In the genomic region with DNA sequence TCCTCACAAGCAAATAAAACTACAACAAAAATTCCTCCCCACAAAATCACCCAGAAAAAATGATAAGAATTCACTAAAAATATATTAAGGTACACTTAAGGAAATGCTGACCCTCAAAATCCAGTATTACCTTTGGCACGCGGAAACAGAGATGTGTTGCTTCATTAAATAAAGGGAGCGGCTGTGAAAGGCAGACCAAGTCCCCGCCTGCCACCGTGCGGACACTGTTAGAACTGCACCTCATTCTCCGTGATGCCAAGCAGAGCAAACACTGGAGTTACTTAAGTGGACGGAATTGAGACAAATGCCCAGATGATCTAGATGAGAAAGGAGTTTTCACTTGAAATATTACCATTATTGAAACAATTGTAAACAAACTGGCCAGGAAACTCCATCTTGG, we compare ENCODE assay signal across 8 mouse cellular contexts.
DNase-seq lines count a peak whose midpoint lies in the region; ATAC-seq lines count a peak whose summit lies in the region.

No protein-coding gene starts in this region.

- H3K27me3 ChIP-seq in embryonic facial prominence, embryonic 12.5 days, result no peaks in the 10 kb centered on the region
- H3K27me3 ChIP-seq in liver, embryonic 13.5 days, result no peaks in the 10 kb centered on the region
- no peaks in the 10 kb centered on the region for H3K27me3 ChIP-seq in neural tube, embryonic 12.5 days (replicated peaks)

- no peak overlapping the region for H3K4me3 ChIP-seq in embryonic facial prominence, embryonic 12.5 days
- no peak overlapping the region for H3K4me3 ChIP-seq in liver, embryonic 13.5 days (replicated peaks)
- no peak overlapping the region for H3K4me3 ChIP-seq in neural tube, embryonic 12.5 days

- ATAC-seq in embryonic facial prominence, embryonic 12.5 days (ENCODE audit: insufficient number of reproducible peaks, insufficient read depth, low FRiP score, low TSS enrichment), result 0 out of 2 replicates have a peak, but pooled peaks have one; percentile 52
- ATAC-seq in liver, embryonic 13.5 days (ENCODE audit: low read depth), result no peak
- peak; percentile 75; the same call in 1 of the 2 replicates for ATAC-seq in neural tube, embryonic 12.5 days (ENCODE audit: low FRiP score, low read depth)

- DNase-seq in CD4-positive, CD25-positive, alpha-beta regulatory T cell, adult 2 months (ENCODE audit: low read depth, low spot score), result peak; percentile 86
- peak; percentile 52 to 68 for DNase-seq in adrenal gland, postnatal 4 days (ENCODE audit: low spot score in 2 of 2)
- DNase-seq in heart, adult 9 months (ENCODE audit: low spot score in 2 of 2), result peak; percentile 59 to 82
- DNase-seq in kidney, postnatal 10 days, result peak; percentile 92
- peak; percentile 40 for DNase-seq in liver, embryonic 13.5 days
- peak; percentile 53 for DNase-seq in telencephalon, adult 2 months (ENCODE audit: low read depth, low spot score)

- H3K36me3 ChIP-seq in embryonic facial prominence, embryonic 12.5 days, result no peaks in the 10 kb centered on the region
- no peaks in the 10 kb centered on the region for H3K36me3 ChIP-seq in liver, embryonic 13.5 days
- no peaks in the 10 kb centered on the region for H3K36me3 ChIP-seq in neural tube, embryonic 12.5 days

- no peaks in the 10 kb centered on the region for H3K9me3 ChIP-seq in embryonic facial prominence, embryonic 12.5 days
- H3K9me3 ChIP-seq in liver, embryonic 13.5 days (replicated peaks), result no peaks in the 10 kb centered on the region
- no peaks in the 10 kb centered on the region for H3K9me3 ChIP-seq in neural tube, embryonic 12.5 days

- no peak overlapping the region for H3K4me2 ChIP-seq in embryonic facial prominence, embryonic 12.5 days (replicated peaks)
- H3K4me2 ChIP-seq in liver, embryonic 13.5 days, result no peak overlapping the region
- H3K4me2 ChIP-seq in neural tube, embryonic 12.5 days (replicated peaks), result no peak overlapping the region

- 5% methylated on average over 8 of the region's 8 CpGs for WGBS in embryonic facial prominence, embryonic 12.5 days
- WGBS in liver, embryonic 13.5 days (ENCODE audit: insufficient replicate concordance), result 5% methylated on average over 8 of the region's 8 CpGs
- WGBS in neural tube, embryonic 12.5 days, result 5% methylated on average over 8 of the region's 8 CpGs

- no peak overlapping the region for H3K27ac ChIP-seq in embryonic facial prominence, embryonic 12.5 days
- no peak overlapping the region for H3K27ac ChIP-seq in liver, embryonic 13.5 days
- H3K27ac ChIP-seq in neural tube, embryonic 12.5 days, result no peak overlapping the region

- H3K9ac ChIP-seq in embryonic facial prominence, embryonic 12.5 days, result no peak overlapping the region
- no peak overlapping the region for H3K9ac ChIP-seq in liver, embryonic 13.5 days
- no peak overlapping the region for H3K9ac ChIP-seq in neural tube, embryonic 12.5 days

- no peaks in the 10 kb centered on the region for H3K4me1 ChIP-seq in embryonic facial prominence, embryonic 12.5 days
- no peaks in the 10 kb centered on the region for H3K4me1 ChIP-seq in liver, embryonic 13.5 days (replicated peaks)
- no peaks in the 10 kb centered on the region for H3K4me1 ChIP-seq in neural tube, embryonic 12.5 days

Comparison
In these comparisons a context has a peak if more than half of its experiments do, and no peak if none do; other contexts are left out.
1. DNase-seq: peak in every context shown above with its lines; median percentile 92 in kidney, postnatal 10 days; 86 in CD4-positive, CD25-positive, alpha-beta regulatory T cell, adult 2 months; 70 in heart, adult 9 months; 60 in adrenal gland, postnatal 4 days; 53 in telencephalon, adult 2 months; 40 in liver, embryonic 13.5 days.